Mouse (Mus musculus): ENCODE results near the gene Vwa1. TPM values are rescaled to one million over a fixed set of nuclear protein-coding genes. Genes with fewer than 3 reads are reported as not detected.

The Vwa1 gene
- polyA plus RNA-seq, 1 experiment from 2014 or later, result 0.89 TPM

DNA sequence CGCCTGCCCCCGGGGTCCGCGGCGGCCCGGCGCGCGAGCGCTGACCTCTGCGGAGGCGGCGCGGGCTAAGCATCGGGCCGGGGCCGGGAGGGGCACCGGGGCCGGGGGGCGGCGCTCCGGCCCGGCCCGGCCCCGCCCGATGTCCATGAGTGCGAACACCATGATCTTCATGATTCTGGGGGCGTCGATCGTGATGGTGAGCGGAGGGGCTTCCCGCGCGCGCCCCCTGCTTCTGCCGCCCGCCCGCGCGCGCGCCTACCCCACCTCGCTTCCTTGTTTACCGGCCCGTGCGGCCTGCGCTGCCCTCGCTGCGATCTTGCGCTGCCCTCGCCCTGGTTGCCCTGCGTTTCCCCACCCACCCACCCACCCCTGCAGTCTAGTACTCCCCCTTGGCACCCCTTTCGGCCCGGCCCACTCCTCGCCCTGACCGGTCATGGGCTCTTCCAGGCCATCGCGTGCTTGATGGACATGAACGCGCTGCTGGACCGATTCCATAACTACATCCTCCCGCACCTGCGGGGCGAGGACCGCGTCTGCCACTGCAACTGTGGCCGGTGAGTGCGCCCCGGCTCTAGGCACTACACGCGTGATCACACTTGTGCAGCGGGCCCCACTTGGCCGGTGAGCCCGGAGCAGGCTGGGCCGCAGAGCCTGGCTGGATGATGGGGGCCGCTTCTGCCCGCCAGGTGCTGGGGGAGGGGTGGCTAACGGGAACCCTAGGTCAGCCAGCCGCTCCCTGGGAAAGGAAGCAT, 39.4 kb downstream of the Vwa1 start:
- H3K4me1 ChIP-seq (ENCODE audit: control insufficient read depth, insufficient read depth, low read length), result peaks cover 15% of the 10 kb centered on the region
- peak overlapping the region; percentile 83 for H3K4me3 ChIP-seq (ENCODE audit: low read depth, low read length)
- peaks cover 5% of the 10 kb centered on the region for H3K36me3 ChIP-seq (ENCODE audit: control insufficient read depth, insufficient read depth, low read length)
- no peaks in the 10 kb centered on the region for H3K9me3 ChIP-seq (replicated peaks; ENCODE audit: control insufficient read depth, low read length)
- WGBS (ENCODE audit: insufficient replicate concordance), result under 1% methylated on average over 54 of the region's 79 CpGs
- ATAC-seq (replicated peaks; ENCODE audit: insufficient number of reproducible peaks, low FRiP score, low TSS enrichment), result peak; percentile 71
- peak overlapping the region; percentile 80 for H3K27ac ChIP-seq (ENCODE audit: low read depth, low read length)
- peak overlapping the region; percentile 96 for H3K4me2 ChIP-seq
- H3K27me3 ChIP-seq (ENCODE audit: control insufficient read depth, insufficient read depth, low read length), result no peaks in the 10 kb centered on the region
- H3K9ac ChIP-seq (ENCODE audit: low read depth, low read length), result peak overlapping the region; percentile 82

DNA sequence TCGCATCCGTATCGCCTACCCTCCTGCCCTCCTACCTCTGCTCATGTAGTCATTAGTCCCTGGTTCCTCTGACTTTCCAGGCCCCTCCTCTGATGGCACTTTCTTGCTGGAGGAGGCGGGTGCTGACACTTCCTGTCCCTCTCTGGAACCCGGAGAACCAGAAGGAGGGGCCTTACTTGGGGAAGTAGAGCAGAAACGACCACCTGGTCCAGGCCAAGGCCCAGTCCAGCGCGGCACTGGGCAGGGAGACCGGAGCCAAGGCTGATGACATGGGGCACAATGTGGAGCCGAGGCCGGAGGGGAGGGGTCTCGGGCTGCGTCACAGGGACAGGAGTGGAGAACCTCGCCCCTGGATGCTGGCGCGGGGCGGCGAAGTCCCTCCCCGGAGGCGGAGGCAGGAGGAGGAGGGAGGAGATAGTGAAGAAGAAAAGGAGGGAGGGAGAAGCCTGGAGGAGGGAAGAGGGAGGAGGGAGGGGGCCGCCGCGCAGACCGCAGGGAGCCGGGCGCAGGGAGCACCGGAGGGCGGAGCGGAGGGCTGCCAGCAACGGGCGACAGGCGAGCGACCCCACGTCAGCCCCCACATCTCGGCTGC, 40.1 kb downstream of the Vwa1 start, which contains the start of gene Tmem240:
Gene Tmem240 (plus strand): TSS at position 451 of the 592 bp plus-strand sequence.
- H3K4me2 ChIP-seq, result peak within 1 kb of the TSS; percentile 96
- peak; percentile 84 for ATAC-seq (replicated peaks; ENCODE audit: insufficient number of reproducible peaks, low FRiP score, low TSS enrichment)
- H3K9ac ChIP-seq (ENCODE audit: low read depth, low read length), result peak within 1 kb of the TSS; percentile 82
- 0 out of 2 replicates have a peak, but pooled peaks cover 3% of the 10 kb centered on the region for H3K36me3 ChIP-seq (ENCODE audit: control insufficient read depth, insufficient read depth, low read length)
- peak within 1 kb of the TSS; percentile 80 for H3K27ac ChIP-seq (ENCODE audit: low read depth, low read length)
- 0% methylated on average over 30 of the region's 35 CpGs for WGBS (ENCODE audit: insufficient replicate concordance)
- no peaks in the 10 kb centered on the region for H3K9me3 ChIP-seq (replicated peaks; ENCODE audit: control insufficient read depth, low read length)
- peaks cover 15% of the 10 kb centered on the region for H3K4me1 ChIP-seq (ENCODE audit: control insufficient read depth, insufficient read depth, low read length)
- peak within 1 kb of the TSS; percentile 83 for H3K4me3 ChIP-seq (ENCODE audit: low read depth, low read length)
- no peaks in the 10 kb centered on the region for H3K27me3 ChIP-seq (ENCODE audit: control insufficient read depth, insufficient read depth, low read length)

DNA sequence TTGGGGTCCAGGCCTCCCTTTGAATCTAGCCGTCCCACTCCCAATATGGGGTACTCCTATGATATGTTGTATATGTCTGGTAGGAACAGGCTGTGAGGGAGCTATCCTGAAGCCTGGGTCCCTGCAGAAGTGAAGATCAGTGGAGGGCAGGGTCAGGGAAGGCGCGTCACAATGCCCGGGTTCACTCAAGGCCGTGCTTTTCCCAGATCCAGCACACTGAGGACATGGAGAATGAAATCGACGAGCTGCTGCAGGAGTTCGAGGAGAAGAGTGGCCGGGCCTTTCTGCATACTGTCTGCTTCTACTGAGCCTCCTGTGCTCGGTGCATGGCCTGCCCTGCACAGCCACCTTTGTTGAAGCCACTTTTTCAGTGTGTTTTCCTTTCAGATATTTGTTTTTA, 41.2 kb downstream of the Vwa1 start:
- no peaks in the 10 kb centered on the region for H3K9me3 ChIP-seq (replicated peaks; ENCODE audit: control insufficient read depth, low read length)
- H3K27me3 ChIP-seq (ENCODE audit: control insufficient read depth, insufficient read depth, low read length), result no peaks in the 10 kb centered on the region
- no peak overlapping the region for H3K9ac ChIP-seq (ENCODE audit: low read depth, low read length)
- no peak for ATAC-seq (replicated peaks; ENCODE audit: insufficient number of reproducible peaks, low FRiP score, low TSS enrichment)
- no peak overlapping the region; the same call in 1 of the 2 replicates for H3K4me3 ChIP-seq (ENCODE audit: low read depth, low read length)
- 0 out of 2 replicates have a peak, but pooled peaks cover 3% of the 10 kb centered on the region for H3K36me3 ChIP-seq (ENCODE audit: control insufficient read depth, insufficient read depth, low read length)
- peaks cover 15% of the 10 kb centered on the region for H3K4me1 ChIP-seq (ENCODE audit: control insufficient read depth, insufficient read depth, low read length)
- WGBS (ENCODE audit: insufficient replicate concordance), result 88% methylated on average over 10 of the region's 10 CpGs
- H3K4me2 ChIP-seq, result no peak overlapping the region
- no peak overlapping the region for H3K27ac ChIP-seq (ENCODE audit: low read depth, low read length)

DNA sequence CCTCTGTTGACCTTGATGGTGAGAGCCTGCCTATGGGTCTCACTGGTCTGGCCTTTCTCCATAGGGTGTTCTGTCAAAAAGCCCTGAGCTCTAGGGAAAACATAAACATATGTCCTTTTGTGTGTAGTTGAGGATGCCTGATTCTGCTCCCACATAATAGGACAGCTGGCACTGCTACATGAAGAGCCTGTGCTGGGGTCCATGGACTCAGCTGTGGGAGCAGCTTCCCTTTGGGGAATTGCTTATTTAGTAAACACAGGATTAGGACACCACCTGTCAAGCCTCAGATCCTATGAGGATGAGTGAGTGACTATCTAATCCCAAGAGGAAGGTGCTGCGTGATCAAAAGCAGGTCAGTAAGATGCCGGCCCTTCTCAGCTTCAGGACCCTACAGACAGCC, 46.5 kb downstream of the Vwa1 start:
- no peaks in the 10 kb centered on the region for H3K9me3 ChIP-seq (replicated peaks; ENCODE audit: control insufficient read depth, low read length)
- no peaks in the 10 kb centered on the region for H3K4me1 ChIP-seq (ENCODE audit: control insufficient read depth, insufficient read depth, low read length)
- WGBS (ENCODE audit: insufficient replicate concordance), result 86% methylated on average over 2 of the region's 2 CpGs
- no peak overlapping the region for H3K9ac ChIP-seq (ENCODE audit: low read depth, low read length)
- no peak overlapping the region for H3K27ac ChIP-seq (ENCODE audit: low read depth, low read length)
- H3K27me3 ChIP-seq (ENCODE audit: control insufficient read depth, insufficient read depth, low read length), result no peaks in the 10 kb centered on the region
- H3K4me3 ChIP-seq (ENCODE audit: low read depth, low read length), result no peak overlapping the region
- no peak for ATAC-seq (replicated peaks; ENCODE audit: insufficient number of reproducible peaks, low FRiP score, low TSS enrichment)
- 0 out of 2 replicates have a peak, but pooled peaks cover 3% of the 10 kb centered on the region for H3K36me3 ChIP-seq (ENCODE audit: control insufficient read depth, insufficient read depth, low read length)
- no peak overlapping the region for H3K4me2 ChIP-seq

DNA sequence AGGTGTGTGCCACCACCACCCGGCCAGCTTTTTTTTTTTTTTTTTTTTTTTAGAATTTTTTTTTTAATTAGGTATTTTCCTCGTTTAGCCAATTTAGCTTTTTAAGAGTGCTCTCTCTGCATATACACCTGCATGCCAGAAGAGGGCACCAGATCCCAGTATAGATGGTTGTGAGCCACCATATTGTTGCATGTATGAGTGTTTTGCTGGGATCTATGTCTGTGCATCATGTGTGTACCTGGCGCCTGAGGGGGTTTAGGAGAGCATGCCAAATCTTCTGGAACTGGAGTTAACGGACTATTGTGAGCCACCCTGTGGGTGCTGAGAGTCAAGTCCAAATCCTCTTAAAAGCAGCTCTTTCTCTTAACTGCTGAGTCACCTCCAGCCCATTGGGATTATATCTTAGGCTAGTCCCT, 52.8 kb downstream of the Vwa1 start:
- ATAC-seq (replicated peaks; ENCODE audit: insufficient number of reproducible peaks, low FRiP score, low TSS enrichment), result no peak
- Histone ChIP-seq H3K9ac (ENCODE audit: low read depth, low read length) (no peak overlapping the region), H3K9me3 (replicated peaks; ENCODE audit: control insufficient read depth, low read length) (no peaks in the 10 kb centered on the region), H3K4me1 (ENCODE audit: control insufficient read depth, insufficient read depth, low read length) (no peaks in the 10 kb centered on the region), H3K27ac (ENCODE audit: low read depth, low read length) (no peak overlapping the region), H3K4me3 (ENCODE audit: low read depth, low read length) (no peak overlapping the region), H3K36me3 (ENCODE audit: control insufficient read depth, insufficient read depth, low read length) (peaks cover 3% of the 10 kb centered on the region; the same call in 1 of the 2 replicates), H3K27me3 (ENCODE audit: control insufficient read depth, insufficient read depth, low read length) (no peaks in the 10 kb centered on the region), H3K4me2 (no peak overlapping the region)
- WGBS (ENCODE audit: insufficient replicate concordance), result 75% methylated on average over 4 of the region's 4 CpGs

Small RNA genes lying within 50 kb of the gene (microRNA-seq; reads per million reads assigned to microRNA genes)
- not detected for gene Gm27743 (ENCODE audit: borderline number of aligned reads)

Other genes starting within 250 kb of the Vwa1 start
- gene Nadk, start 212.3 kb downstream of the Vwa1 start, polyA plus RNA-seq (2014; fragmentation: Nextera tagmentation; extraction: Ambion mirVana), result 57.0 and 58.6 TPM in 2 replicates
- gene Slc35e2, start 173.3 kb downstream of the Vwa1 start, polyA plus RNA-seq (2014; fragmentation: Nextera tagmentation; extraction: Ambion mirVana), result 7.7 and 9.6 TPM in 2 replicates
- gene Cdk11b, start 149.8 kb downstream of the Vwa1 start, polyA plus RNA-seq (2014; fragmentation: Nextera tagmentation; extraction: Ambion mirVana), result 48.2 and 50.0 TPM in 2 replicates
- not detected in 2 replicates for gene Gm10563, start 129.3 kb downstream of the Vwa1 start, polyA plus RNA-seq (2014; fragmentation: Nextera tagmentation; extraction: Ambion mirVana)
- 52.9 and 53.5 TPM in 2 replicates for gene Mmp23, start 121.3 kb downstream of the Vwa1 start, polyA plus RNA-seq (2014; fragmentation: Nextera tagmentation; extraction: Ambion mirVana)
- gene Mib2, start 105.5 kb downstream of the Vwa1 start, polyA plus RNA-seq (2014; fragmentation: Nextera tagmentation; extraction: Ambion mirVana), result 8.9 and 9.7 TPM in 2 replicates
- 1.1 and 1.4 TPM in 2 replicates for gene Fndc10, start 80.4 kb downstream of the Vwa1 start, polyA plus RNA-seq (2014; fragmentation: Nextera tagmentation; extraction: Ambion mirVana)
- gene Ssu72, start 69.9 kb downstream of the Vwa1 start, polyA plus RNA-seq (2014; fragmentation: Nextera tagmentation; extraction: Ambion mirVana), result 128 TPM in 2 replicates
- gene Tmem240, start 39.9 kb downstream of the Vwa1 start, polyA plus RNA-seq (2014; fragmentation: Nextera tagmentation; extraction: Ambion mirVana), result 0.47 and 0.68 TPM in 2 replicates
- gene Atad3a, start 13.6 kb downstream of the Vwa1 start, polyA plus RNA-seq (2014; fragmentation: Nextera tagmentation; extraction: Ambion mirVana), result 84.2 and 88.2 TPM in 2 replicates
- 3.0 and 3.2 TPM in 2 replicates for gene Tmem88b, start 11.2 kb upstream of the Vwa1 start, polyA plus RNA-seq (2014; fragmentation: Nextera tagmentation; extraction: Ambion mirVana)
- gene Ankrd65, start 15.7 kb upstream of the Vwa1 start, polyA plus RNA-seq (2014; fragmentation: Nextera tagmentation; extraction: Ambion mirVana), result not detected in 2 replicates
- gene Mrpl20, start 28.2 kb upstream of the Vwa1 start, polyA plus RNA-seq (2014; fragmentation: Nextera tagmentation; extraction: Ambion mirVana), result 152 and 166 TPM in 2 replicates
- 126 and 129 TPM in 2 replicates for gene Ccnl2, start 37.8 kb upstream of the Vwa1 start, polyA plus RNA-seq (2014; fragmentation: Nextera tagmentation; extraction: Ambion mirVana)
- 121 and 122 TPM in 2 replicates for gene Aurkaip1, start 56.6 kb upstream of the Vwa1 start, polyA plus RNA-seq (2014; fragmentation: Nextera tagmentation; extraction: Ambion mirVana)
- 34.5 and 37.2 TPM in 2 replicates for gene Mxra8, start 65.0 kb upstream of the Vwa1 start, polyA plus RNA-seq (2014; fragmentation: Nextera tagmentation; extraction: Ambion mirVana)
- gene Dvl1, start 72.7 kb upstream of the Vwa1 start, polyA plus RNA-seq (2014; fragmentation: Nextera tagmentation; extraction: Ambion mirVana), result 5.8 and 6.8 TPM in 2 replicates
- gene Tas1r3, start 88.7 kb upstream of the Vwa1 start, polyA plus RNA-seq (2014; fragmentation: Nextera tagmentation; extraction: Ambion mirVana), result 0.11 and 0.18 TPM in 2 replicates
- gene Cptp, start 94.7 kb upstream of the Vwa1 start, polyA plus RNA-seq (2014; fragmentation: Nextera tagmentation; extraction: Ambion mirVana), result 12.2 and 12.8 TPM in 2 replicates
- 40.7 and 45.6 TPM in 2 replicates for gene Ints11, start 94.8 kb upstream of the Vwa1 start, polyA plus RNA-seq (2014; fragmentation: Nextera tagmentation; extraction: Ambion mirVana)
- 30.6 and 32.9 TPM in 2 replicates for gene Pusl1, start 117.1 kb upstream of the Vwa1 start, polyA plus RNA-seq (2014; fragmentation: Nextera tagmentation; extraction: Ambion mirVana)
- gene Acap3, start 117.1 kb upstream of the Vwa1 start, polyA plus RNA-seq (2014; fragmentation: Nextera tagmentation; extraction: Ambion mirVana), result 9.2 and 10.2 TPM in 2 replicates
- gene Ube2j2, start 169.1 kb upstream of the Vwa1 start, polyA plus RNA-seq (2014; fragmentation: Nextera tagmentation; extraction: Ambion mirVana), result 89.5 and 91.6 TPM in 2 replicates
- gene C1qtnf12, start 187.6 kb upstream of the Vwa1 start, polyA plus RNA-seq (2014; fragmentation: Nextera tagmentation; extraction: Ambion mirVana), result 24.6 and 26.9 TPM in 2 replicates
- gene B3galt6, start 218.0 kb upstream of the Vwa1 start, polyA plus RNA-seq (2014; fragmentation: Nextera tagmentation; extraction: Ambion mirVana), result 10.1 and 11.6 TPM in 2 replicates
- 138 and 147 TPM in 2 replicates for gene Sdf4, start 218.2 kb upstream of the Vwa1 start, polyA plus RNA-seq (2014; fragmentation: Nextera tagmentation; extraction: Ambion mirVana)
- 0.21 and 0.37 TPM in 2 replicates for gene Tnfrsf4, start 239.1 kb upstream of the Vwa1 start, polyA plus RNA-seq (2014; fragmentation: Nextera tagmentation; extraction: Ambion mirVana)

All from heart, embryonic 11.5 days (tissue).